Comparison of ENCODE assay signal across 17 mouse cellular contexts in genomic region chr9:55259741-55260140, GRCm38 (mm10). TPM values are rescaled to one million over a fixed set of nuclear protein-coding genes. Genes with fewer than 3 reads are reported as not detected.
DNase-seq lines count a peak whose midpoint lies in the region.
"Had no signal": no experiment of that assay in that cellular context is flagged by ENCODE, and none has a peak within 500 bp of the region (broad histone marks: within the 10 kb centered on the region; RNA-seq: fewer than 3 reads in every experiment).

No protein-coding gene starts in this region.

- DNase-seq in heart, adult 11 months: peak; percentile 92
- DNase-seq in heart, postnatal 4 days: no peak
- peak; percentile 16 to 39 for DNase-seq in kidney, postnatal 36 days
- no peak for DNase-seq in kidney, adult 11 months
- DNase-seq in Muller cell, postnatal 12 days (ENCODE audit: inconsistent ontology term): peak; percentile 7
- no peak for DNase-seq in spleen, postnatal 10 days (ENCODE audit: low spot score in 2 of 2)
- DNase-seq: adrenal gland, postnatal 10 days; B cell, adult 2 months; cerebellum, adult 8-10 months; cerebellum, postnatal 25 days; gastrocnemius, postnatal 36 days had no signal

- no peak overlapping the region for H3K4me3 ChIP-seq in macrophage (ENCODE audit: inconsistent target)
- H3K4me3 ChIP-seq: embryonic facial prominence, embryonic 12.5 days; forebrain, embryonic 15.5 days; heart, embryonic 12.5 days; hindbrain, embryonic 15.5 days had no signal

- peak overlapping the region; percentile 25 for H3K27ac ChIP-seq in macrophage
- H3K27ac ChIP-seq: embryonic facial prominence, embryonic 12.5 days; forebrain, embryonic 15.5 days; hindbrain, embryonic 15.5 days had no signal

- H3K36me3 ChIP-seq in macrophage (ENCODE audit: inconsistent target): no peaks in the 10 kb centered on the region
- H3K36me3 ChIP-seq: embryonic facial prominence, embryonic 12.5 days; forebrain, embryonic 15.5 days; G1E; heart, embryonic 12.5 days; hindbrain, embryonic 15.5 days had no signal

- 68% methylated on average over 6 of the region's 6 CpGs for WGBS in macrophage (ENCODE audit: missing documents)

- H3K79me2 ChIP-seq in macrophage (ENCODE audit: inconsistent target): no peaks in the 10 kb centered on the region

RNA-seq across cellular contexts. Expression of gene Fbxo22, which starts 51.0 kb away (rescaled TPM):
- 10 to 100 TPM; 33.7 to 33.8 TPM for total RNA-seq in heart, postnatal 4 days (2021)
- 10 to 100 TPM; 34.9 to 75.8 (median 57.7) TPM for total RNA-seq in macrophage (2018; cell fraction: chromatin; rRNA removed)
- total RNA-seq in macrophage (2018; cell fraction: cytosol; rRNA removed): 10 to 100 TPM; 21.2 to 39.0 (median 31.7) TPM
- 10 to 100 TPM; 33.5 to 90.9 (median 56.7) TPM for total RNA-seq in macrophage (2018; cell fraction: nucleus; rRNA removed)
- 38.0 to 41.7 TPM (median 41.3 TPM) in 3 replicates for polyA plus RNA-seq in macrophage (2018)

Comparison
In these comparisons a context has a peak if more than half of its experiments do, and no peak if none do; other contexts are left out.
1. DNase-seq: peak in heart, adult 11 months (single experiment), kidney, postnatal 36 days (2 of 2) and Muller cell, postnatal 12 days (single experiment); none in heart, postnatal 4 days (single experiment), kidney, adult 11 months (single experiment) and spleen, postnatal 10 days (0 of 2).